Mouse (Mus musculus) hindbrain, embryonic 16.5 days (tissue): ENCODE results near the gene Olfr9. TPM values are rescaled to one million over a fixed set of nuclear protein-coding genes. Genes with fewer than 3 reads are reported as not detected.
"Not testable (repeated sequence)": the region's sequence is repeated elsewhere in the genome, so short reads cannot be mapped to it uniquely, and the experiment has no call there.

Source experiments
- ATAC-seq: fragments of 200-750 bp; cut with Nextera tagmentation; 2 replicates; pipeline ENCODE4 v1.8.0; 2017; ENCODE audit warnings: moderate TSS enrichment, moderate library complexity
- H3K27ac ChIP-seq: fragments of 300-500 bp; sonication (generic); 2 replicates; pipeline ENCODE4 v1.5.1; 2014; ENCODE audit warnings: low read depth, mild to moderate bottlenecking, control low read depth, low read length, moderate library complexity
- H3K27me3 ChIP-seq: fragments of 300-500 bp; sonication (generic); replicated peaks from 2 replicates; pipeline ENCODE4 v1.6.1; 2014; ENCODE audit warnings: low read length; ENCODE audit not compliant: control insufficient read depth, insufficient read depth
- H3K36me3 ChIP-seq: fragments of 300-500 bp; sonication (generic); 2 replicates; pipeline ENCODE4 v1.6.1; 2014; ENCODE audit warnings: mild to moderate bottlenecking, low read length, moderate library complexity, mixed read lengths; ENCODE audit not compliant: control insufficient read depth, insufficient read depth
- H3K4me1 ChIP-seq: fragments of 300-500 bp; sonication (generic); 2 replicates; pipeline ENCODE4 v1.6.1; 2014; ENCODE audit warnings: low read depth, low read length; ENCODE audit not compliant: control insufficient read depth, insufficient read depth
- H3K4me2 ChIP-seq: fragments of 300-500 bp; sonication (generic); 2 replicates; pipeline ENCODE4 v1.6.1; 2014; ENCODE audit warnings: mild to moderate bottlenecking, low read length, control low read depth, moderate library complexity
- H3K4me3 ChIP-seq: fragments of 300-500 bp; sonication (generic); 2 replicates; pipeline ENCODE4 v1.5.1; 2014; ENCODE audit warnings: mild to moderate bottlenecking, low read length, control low read depth, moderate library complexity
- H3K9ac ChIP-seq: fragments of 300-500 bp; sonication (generic); 2 replicates; pipeline ENCODE4 v1.6.1; 2014; ENCODE audit warnings: low read depth, mild to moderate bottlenecking, control low read depth, low read length, moderate library complexity
- H3K9me3 ChIP-seq: fragments of 300-500 bp; sonication (generic); 2 replicates; pipeline ENCODE4 v1.6.1; 2014; ENCODE audit warnings: mild to moderate bottlenecking, low read length, moderate library complexity; ENCODE audit not compliant: control insufficient read depth
- WGBS: fragments of 180-500 bp; shearing (Covaris S2); extraction: QIAGEN DNeasy Blood & Tissue Kit; methylation state at CpG from one replicate; pipeline ENCODE4 v1.1.7; 2014; 5-methylcytosine and 5-hydroxymethylcytosine counted together
- polyA plus RNA-seq: library from polyadenylated mRNA; unstranded; fragments of >200 nt; fragmentation: Nextera tagmentation; extraction: Ambion mirVana; gene quantifications from 2 replicates; pipeline ENCODE4 v1.2.1, GENCODE M21; 2015

Gene Olfr9
- polyA plus RNA-seq, 1 experiment from 2014 or later: not detected

DNA sequence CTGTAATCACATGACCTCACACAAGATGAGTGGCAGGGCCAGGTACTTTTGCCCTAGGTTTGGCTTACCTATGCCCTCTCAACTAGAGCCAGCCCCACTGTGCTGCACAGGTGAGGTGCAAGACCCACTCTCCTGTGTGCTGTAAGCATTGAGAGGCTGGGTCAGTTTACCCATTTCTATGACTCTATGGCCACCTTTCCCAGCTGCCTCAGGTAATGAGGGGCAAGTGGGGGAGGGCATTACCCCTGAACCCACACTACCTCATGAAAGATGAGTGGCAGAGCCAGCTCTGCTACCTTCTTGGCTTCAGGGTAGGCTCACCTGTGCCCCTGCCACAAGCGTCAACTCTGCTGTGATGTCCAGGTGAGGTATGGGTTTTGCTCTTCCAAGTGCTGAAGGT, 6.6 kb downstream of the Olfr9 start:
- 85% methylated on average over 1 of the region's 1 CpGs for WGBS
- Histone ChIP-seq H3K4me3 (no peak overlapping the region), H3K9me3 (no peaks in the 10 kb centered on the region), H3K4me2 (no peak overlapping the region), H3K36me3 (no peaks in the 10 kb centered on the region), H3K27me3 (no peaks in the 10 kb centered on the region), H3K9ac (no peak overlapping the region), H3K4me1 (no peaks in the 10 kb centered on the region), H3K27ac (no peak overlapping the region)
- no peak for ATAC-seq

DNA sequence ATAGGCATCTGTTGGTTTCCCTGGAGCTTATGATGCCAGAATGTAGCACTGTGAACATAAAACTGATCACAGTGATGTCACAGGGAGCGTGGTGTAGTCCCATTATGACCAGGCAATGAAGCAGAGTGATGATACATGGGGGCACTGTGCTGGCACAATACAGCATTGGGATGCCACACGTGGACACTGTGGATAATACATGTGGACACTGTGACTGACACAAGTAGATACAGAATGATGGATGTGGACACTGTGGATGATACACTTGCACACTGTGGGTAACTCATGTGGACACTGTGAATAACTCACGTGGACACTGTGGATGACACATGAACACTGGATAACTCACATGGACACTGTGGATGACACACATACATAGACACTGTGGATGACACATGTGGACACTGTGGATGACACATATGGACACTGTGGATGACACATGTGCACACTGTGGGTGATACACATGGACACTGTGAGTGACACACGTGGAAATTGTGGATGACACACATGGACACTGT, 7.4 kb downstream of the Olfr9 start:
- 77% methylated on average over 4 of the region's 4 CpGs for WGBS

DNA sequence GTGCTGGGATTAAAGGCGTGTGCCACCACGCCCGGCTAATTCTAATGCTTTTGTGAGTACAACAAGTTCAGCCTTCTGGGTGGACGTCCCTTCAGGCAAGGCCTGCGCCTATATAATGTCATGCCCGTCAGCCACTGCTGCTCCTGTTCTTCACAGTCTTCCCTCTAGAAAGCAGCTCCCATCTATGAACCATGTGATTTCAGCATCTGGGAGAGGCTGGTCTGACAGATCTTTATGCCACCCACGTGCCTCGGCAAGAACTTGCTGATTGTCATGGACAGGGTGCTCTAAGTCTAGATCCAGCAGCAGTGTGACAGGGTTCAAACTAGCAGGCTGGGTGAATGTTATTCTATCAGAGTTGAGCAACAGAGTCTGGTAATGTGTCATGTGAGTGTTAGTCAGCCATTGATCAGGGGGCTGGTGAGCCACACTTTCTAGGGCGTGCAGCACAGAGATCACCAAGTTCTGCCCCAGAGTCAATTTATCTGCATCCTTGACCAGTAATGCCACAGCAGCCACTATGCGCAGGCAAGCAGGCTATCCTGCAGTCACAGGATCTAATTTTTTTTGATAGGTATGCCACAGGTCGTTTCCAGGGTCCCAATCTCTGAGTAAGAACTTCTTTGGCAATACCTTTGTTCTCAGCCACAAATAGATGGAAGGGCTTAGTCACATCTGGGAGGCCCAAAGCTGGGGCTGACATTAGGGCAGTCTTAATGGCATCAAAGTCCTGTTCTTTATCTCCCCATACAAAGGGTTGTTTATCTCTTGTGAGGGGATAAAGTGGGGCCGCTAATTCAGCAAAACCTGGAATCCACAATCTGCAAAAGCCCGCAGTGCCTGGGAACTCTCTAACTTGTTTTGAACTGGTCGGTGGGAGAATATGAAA, 15.0 kb downstream of the Olfr9 start:
- Histone ChIP-seq H3K4me1 (no peaks in the 10 kb centered on the region), H3K4me2 (no peak overlapping the region), H3K27me3 (no peaks in the 10 kb centered on the region), H3K27ac (no peak overlapping the region), H3K4me3 (no peak overlapping the region), H3K9me3 (no peaks in the 10 kb centered on the region), H3K9ac (no peak overlapping the region), H3K36me3 (no peaks in the 10 kb centered on the region)
- no peak for ATAC-seq
- WGBS: 82% methylated on average over 14 of the region's 14 CpGs

More for the DNA sequence above, 7.4 kb downstream of the Olfr9 start:
- H3K9ac ChIP-seq: no peak overlapping the region
- H3K4me1 ChIP-seq: no peaks in the 10 kb centered on the region
- H3K27me3 ChIP-seq: no peaks in the 10 kb centered on the region
- H3K27ac ChIP-seq: no peak overlapping the region
- no peaks in the 10 kb centered on the region for H3K9me3 ChIP-seq
- ATAC-seq: 0 out of 2 replicates have a peak, but pooled peaks have one; percentile 24
- no peak overlapping the region for H3K4me2 ChIP-seq
- H3K36me3 ChIP-seq: no peaks in the 10 kb centered on the region
- no peak overlapping the region for H3K4me3 ChIP-seq

DNA sequence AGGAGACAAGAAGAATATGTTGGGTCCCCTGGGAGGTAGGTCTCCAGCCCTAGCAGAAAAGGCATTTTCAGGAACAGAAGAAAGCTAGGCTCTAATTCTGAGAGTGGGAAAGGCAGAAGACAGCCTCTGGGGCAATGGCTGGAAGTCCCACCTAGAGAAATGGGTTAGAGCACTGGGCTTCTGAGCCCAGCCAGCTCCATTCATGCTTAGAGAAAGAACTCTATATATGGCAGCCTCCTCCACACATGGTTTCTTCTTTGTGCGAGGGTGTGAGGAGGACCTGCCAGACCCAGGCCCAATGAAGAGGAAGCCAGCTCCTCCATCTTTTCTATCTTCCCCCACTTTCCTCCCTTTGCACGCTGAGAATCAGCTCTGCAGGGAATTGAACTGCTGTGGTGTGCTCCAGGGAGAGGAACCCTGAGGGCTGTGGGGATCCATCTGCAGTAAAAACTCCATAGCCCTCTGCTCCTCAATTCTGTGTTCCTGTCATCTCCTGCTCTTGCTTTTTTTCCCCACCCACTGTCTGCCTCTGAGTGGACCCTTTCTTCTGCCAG, 21.1 kb downstream of the Olfr9 start, which contains the start of gene Olfr763:
Gene Olfr763 (plus strand): TSS at position 504 of the 554 bp plus-strand sequence.
- ATAC-seq: no peak
- no peaks in the 10 kb centered on the region for H3K36me3 ChIP-seq
- WGBS: 56% methylated on average over 2 of the region's 2 CpGs
- H3K4me1 ChIP-seq: no peaks in the 10 kb centered on the region
- H3K4me2 ChIP-seq: no peak within 1 kb of the TSS
- no peak within 1 kb of the TSS for H3K4me3 ChIP-seq
- no peak within 1 kb of the TSS for H3K27ac ChIP-seq
- no peaks in the 10 kb centered on the region for H3K27me3 ChIP-seq
- no peaks in the 10 kb centered on the region for H3K9me3 ChIP-seq
- H3K9ac ChIP-seq: no peak within 1 kb of the TSS

DNA sequence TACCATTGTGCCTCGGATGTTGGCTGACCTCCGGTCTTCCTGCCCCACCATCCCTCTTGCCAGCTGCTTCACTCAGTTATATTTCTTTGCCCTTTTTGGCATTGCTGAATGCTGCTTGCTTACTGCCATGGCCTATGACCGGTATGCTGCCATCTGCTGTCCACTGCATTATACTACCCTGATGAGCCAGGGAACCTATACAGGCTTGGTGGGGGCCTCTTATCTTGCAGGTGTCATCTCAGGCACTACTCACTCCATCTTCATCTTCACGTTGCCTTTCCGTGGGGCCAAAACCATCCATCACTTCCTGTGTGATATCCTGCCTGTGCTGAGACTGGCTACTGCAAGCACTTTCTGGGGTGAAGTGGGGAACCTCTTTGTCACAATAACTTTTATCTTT, 22.3 kb downstream of the Olfr9 start:
- H3K36me3 ChIP-seq, H3K9me3 ChIP-seq, H3K4me1 ChIP-seq, H3K9ac ChIP-seq, H3K4me3 ChIP-seq, H3K4me2 ChIP-seq, H3K27ac ChIP-seq, H3K27me3 ChIP-seq: not testable (repeated sequence)
- WGBS: 67% methylated on average over 1 of the region's 5 CpGs
- ATAC-seq: peak; percentile 56; the same call in 1 of the 2 replicates

DNA sequence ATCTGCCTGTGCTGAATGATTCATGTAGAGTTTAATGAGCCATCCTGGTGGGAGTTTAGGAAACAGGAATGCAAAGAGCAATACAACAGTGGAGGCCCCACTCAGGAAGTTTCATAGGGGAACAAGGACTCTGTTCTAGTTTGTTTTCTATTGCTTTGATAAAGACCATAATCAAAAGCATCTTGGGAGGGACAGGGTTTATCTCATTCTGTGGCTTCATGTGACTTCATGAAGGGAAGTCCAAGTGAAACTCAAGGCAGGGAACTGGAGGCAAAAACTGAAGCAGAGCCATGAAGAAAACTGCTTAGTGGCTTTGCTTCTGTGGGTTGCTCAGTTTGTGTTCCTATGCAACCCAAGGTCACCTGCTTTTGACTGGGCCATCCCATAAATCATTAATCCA, 25.2 kb downstream of the Olfr9 start:
- H3K4me3 ChIP-seq: no peak overlapping the region
- H3K9ac ChIP-seq: no peak overlapping the region
- ATAC-seq: no peak
- H3K4me1 ChIP-seq: no peaks in the 10 kb centered on the region
- no peaks in the 10 kb centered on the region for H3K36me3 ChIP-seq
- no peaks in the 10 kb centered on the region for H3K27me3 ChIP-seq
- H3K4me2 ChIP-seq: no peak overlapping the region
- H3K9me3 ChIP-seq: no peaks in the 10 kb centered on the region
- no peak overlapping the region for H3K27ac ChIP-seq

DNA sequence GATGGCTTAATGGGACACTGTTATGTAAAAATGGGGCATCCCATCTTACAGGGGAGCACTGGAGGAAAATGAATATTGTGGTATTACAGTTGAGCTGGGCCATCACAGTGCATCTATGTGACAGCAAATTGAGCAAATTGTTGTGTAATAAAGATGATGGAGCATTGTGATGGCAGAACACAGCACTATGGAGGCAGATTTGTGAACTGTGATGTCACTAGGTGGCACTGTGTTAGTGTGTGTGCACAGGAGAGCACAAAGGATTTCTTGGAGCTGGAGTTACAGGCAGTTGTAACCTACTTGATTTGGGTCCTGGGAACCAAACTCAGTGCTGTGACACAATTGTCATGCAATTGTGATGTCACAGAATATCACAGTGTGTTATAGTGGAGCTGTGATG, 34.1 kb downstream of the Olfr9 start:
- H3K4me1 ChIP-seq: no peaks in the 10 kb centered on the region
- H3K4me3 ChIP-seq: no peak overlapping the region
- no peaks in the 10 kb centered on the region for H3K36me3 ChIP-seq
- H3K27ac ChIP-seq: no peak overlapping the region
- H3K4me2 ChIP-seq: no peak overlapping the region
- no peaks in the 10 kb centered on the region for H3K9me3 ChIP-seq
- ATAC-seq: no peak
- H3K27me3 ChIP-seq: no peaks in the 10 kb centered on the region
- H3K9ac ChIP-seq: no peak overlapping the region

DNA sequence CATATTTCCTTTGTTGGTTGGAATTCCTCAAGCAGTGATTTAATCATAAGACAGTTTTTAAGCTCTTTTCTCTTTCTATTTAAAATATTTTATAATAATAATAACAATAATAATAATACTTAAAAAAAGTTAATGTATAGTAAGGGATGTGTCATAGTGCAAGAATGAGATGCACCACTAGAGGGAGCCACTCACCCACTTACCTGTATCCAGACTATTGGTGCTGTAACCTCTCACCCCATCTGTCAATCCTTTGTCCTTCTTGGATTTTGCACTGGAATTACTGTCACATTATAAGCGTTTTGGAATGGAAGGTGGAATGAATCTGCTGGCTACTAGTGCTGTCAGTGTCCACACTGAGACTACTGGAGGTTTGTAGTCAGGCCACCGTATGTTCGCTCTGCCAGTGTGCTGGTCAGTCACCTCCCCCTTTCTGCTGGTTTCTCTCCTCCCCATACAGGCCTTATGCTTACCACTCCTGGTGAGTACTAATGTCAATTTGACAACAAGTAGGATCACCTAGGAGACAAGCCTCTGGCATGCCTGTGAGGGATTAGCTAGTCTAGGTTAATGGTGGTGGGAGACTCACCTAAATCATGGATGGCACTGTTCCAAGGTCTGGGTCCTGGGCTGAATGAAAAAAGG, 36.9 kb downstream of the Olfr9 start:
- H3K27ac ChIP-seq: no peak overlapping the region
- 63% methylated on average over 3 of the region's 3 CpGs for WGBS
- no peaks in the 10 kb centered on the region for H3K36me3 ChIP-seq
- no peaks in the 10 kb centered on the region for H3K4me1 ChIP-seq
- H3K9me3 ChIP-seq: no peaks in the 10 kb centered on the region
- H3K27me3 ChIP-seq: no peaks in the 10 kb centered on the region
- H3K4me3 ChIP-seq: no peak overlapping the region
- H3K9ac ChIP-seq: no peak overlapping the region
- no peak overlapping the region for H3K4me2 ChIP-seq
- ATAC-seq: peak; percentile 71

DNA sequence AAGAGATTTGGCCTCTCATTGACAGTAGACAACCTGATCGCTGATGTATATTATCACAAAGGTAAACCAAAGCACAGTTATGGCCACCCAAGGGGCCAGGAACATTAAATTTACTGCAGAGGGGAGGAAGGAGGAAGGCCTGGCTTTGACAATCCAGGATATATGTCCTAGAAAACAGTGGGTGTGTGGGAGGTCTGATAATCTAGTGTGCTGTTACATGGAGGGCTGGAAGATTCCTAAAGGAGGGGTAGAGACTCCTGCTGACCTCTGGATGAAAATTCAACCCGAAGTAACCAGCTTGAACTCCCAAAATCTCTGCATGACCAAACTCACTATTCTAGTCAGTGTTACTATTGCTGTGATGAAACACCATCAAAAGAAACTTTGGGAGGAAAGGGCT, 39.1 kb downstream of the Olfr9 start:
- H3K4me1 ChIP-seq: no peaks in the 10 kb centered on the region
- H3K9ac ChIP-seq: no peak overlapping the region
- no peak for ATAC-seq
- no peak overlapping the region for H3K27ac ChIP-seq
- no peak overlapping the region for H3K4me2 ChIP-seq
- no peaks in the 10 kb centered on the region for H3K9me3 ChIP-seq
- H3K4me3 ChIP-seq: no peak overlapping the region
- H3K27me3 ChIP-seq: no peaks in the 10 kb centered on the region
- 84% methylated on average over 2 of the region's 2 CpGs for WGBS
- no peaks in the 10 kb centered on the region for H3K36me3 ChIP-seq
